Mouse (Mus musculus) MN1 (cell line): ENCODE measurements at regions not wholly inside any gene's neighbourhood (a gene's known extent, or its start where the extent isn't known, plus 50 kb on each side); places are given as distances from the start of the nearest gene placed in this dataset.

Source experiments
- DNase-seq: peaks from one replicate; pipeline ENCODE4 v3.0.0-alpha.2; 2016; ENCODE audit warnings: low spot score

DNA sequence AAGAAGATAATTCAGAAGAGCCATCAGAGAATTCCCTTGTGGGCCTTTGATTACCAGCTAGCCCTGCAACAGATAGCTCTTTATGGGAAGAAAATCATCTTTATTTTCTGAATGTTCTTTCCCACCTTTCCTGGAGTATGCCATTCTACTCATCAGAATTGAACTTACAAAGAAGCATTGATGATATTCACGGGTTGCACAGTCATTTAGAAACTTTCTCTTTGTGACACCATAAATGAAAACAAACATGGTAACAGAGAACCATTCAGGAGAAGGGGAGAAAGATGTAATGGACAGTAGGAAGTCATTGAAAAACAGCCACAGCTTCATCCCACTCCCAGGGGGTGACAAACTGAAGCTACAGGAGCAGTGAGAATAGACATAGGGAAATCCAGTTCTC is 243.6 kb upstream of the Atp11b start:
- DNase-seq: no peak

DNA sequence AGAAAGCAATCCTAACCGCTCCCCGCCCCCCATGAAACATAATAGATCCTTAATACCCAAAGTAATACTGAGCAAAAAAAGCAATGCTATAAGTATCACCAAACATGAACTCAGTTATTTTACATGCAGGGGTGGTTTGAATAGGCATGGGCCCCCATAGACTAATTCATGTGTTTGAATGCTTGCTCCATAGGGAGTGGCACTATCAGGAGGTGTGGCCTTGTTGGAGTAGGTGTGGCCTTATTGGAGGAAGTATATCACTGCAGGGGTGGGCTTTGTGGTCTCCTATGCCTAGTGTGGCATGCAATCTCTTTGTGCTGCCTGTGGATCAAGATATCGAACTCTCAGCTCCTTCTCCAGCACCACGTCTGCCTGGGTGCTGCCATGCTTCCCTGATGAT is 237.4 kb upstream of the Atp11b start:
- no peak for DNase-seq

DNA sequence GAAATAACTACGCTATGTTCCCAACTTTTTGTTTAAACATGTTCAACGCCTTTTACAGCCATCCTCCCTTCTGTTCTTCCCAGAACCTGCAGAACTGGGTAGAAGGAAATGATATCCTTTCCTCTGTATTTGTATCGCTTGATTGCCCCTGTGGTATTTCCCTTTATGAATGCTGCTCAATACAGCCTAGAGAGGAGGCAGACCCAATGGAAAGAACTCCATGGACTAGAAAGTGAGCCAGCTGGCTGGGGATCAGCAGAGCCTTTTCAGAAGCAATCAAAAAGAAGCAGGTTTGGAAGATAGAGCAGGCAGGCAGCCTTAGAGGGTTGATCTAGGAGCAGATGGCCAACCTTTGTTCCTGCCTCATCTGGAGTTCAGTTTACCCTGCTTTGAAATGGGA is 233.8 kb upstream of the Atp11b start:
- no peak for DNase-seq

DNA sequence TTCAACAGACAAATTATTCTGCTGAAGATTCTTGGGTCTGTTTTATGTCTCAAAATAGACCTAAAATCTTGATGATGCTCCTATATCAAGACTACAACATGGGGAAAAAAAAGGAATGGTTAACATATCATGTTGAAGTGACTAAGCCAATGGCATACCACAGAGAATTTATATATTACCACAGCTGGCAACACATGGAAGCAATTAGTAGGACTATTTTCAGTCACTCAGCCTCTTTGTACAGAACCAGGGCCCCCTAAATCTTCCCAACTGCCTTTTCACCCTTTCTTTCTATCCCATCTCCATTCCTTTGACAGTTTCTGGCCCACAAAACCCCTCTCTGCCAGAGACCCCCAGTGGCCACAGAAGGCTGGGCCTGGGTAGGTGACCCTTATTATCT is 206.2 kb upstream of the Atp11b start:
- no peak for DNase-seq

DNA sequence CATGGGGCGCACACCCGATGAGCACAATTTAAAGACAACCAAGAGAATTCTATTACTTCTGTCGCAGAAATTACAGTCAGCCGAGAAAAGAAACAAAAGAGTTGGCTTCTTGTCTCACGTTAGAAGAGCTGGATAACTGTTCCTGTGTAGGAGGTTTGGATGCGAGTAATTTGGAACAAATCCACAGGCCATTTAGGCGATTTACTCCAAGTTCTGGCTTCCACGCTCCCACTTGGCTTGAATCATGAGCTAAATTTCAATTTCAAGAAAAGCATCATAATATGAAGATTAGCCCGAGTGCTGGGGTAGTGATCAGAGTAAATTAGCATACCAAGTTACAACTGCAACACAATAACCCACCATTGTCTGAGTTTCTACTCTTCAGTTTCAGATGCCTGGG is 202.1 kb upstream of the Atp11b start:
- no peak for DNase-seq

DNA sequence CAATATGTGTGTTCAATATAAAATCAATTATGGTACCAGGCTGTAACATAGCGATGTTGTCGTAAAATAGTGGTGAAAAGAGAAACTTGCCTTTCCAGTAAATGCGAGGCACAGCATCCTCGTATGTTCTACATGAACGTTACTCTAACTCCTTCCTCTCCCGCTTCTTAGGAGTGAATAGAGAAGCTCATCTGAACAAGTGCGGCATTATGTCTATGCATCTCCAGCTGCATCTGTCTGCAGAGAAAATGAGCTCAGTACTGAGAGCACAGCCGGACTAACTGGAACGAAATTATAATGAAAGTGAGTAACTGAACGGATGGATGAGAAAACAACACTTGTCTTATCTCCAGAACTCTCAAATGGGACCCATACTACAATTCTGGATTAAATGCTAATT is 193.5 kb upstream of the Atp11b start:
- no peak for DNase-seq

DNA sequence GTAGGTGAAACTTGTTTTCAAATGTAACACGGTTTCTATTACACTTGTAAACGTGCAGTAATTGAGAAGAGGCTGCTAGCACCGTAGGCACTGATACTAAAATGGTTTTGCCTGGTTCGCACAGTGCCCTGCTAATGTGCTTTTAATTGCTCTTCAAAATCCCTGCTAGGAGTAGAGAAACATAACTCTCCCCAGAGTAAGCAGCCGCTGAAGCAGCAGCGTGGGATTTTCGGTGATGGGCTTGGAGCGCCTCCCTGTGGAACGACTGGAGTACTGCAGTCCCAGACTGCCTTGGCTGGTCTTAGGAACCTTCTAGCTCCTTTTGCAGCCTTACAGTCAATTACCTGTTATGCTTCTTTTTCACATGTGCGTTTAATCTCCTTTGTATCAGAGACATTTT is 179.5 kb upstream of the Atp11b start:
- DNase-seq: no peak
